Mouse (Mus musculus) hindbrain, embryonic 13.5 days (tissue): ENCODE measurements at regions not wholly inside any gene's neighbourhood (a gene's known extent, or its start where the extent isn't known, plus 50 kb on each side); places are given as distances from the start of the nearest gene placed in this dataset.
A peak's percentile ranks its signal among the peaks of the same experiment; 100 is the strongest.

Experiments
- ATAC-seq: fragments of 200-750 bp; cut with Nextera tagmentation; 2 replicates; pipeline ENCODE4 v1.8.0; 2017; ENCODE audit warnings: moderate TSS enrichment; ENCODE audit not compliant: low FRiP score
- H3K27ac ChIP-seq: fragments of 300-500 bp; sonication (generic); 2 replicates; pipeline ENCODE4 v1.5.1; 2015; ENCODE audit warnings: inconsistent platforms, mild to moderate bottlenecking, moderate library complexity
- H3K27me3 ChIP-seq: fragments of 300-500 bp; sonication (generic); 2 replicates; pipeline ENCODE4 v1.6.1; 2015; ENCODE audit warnings: mild to moderate bottlenecking, inconsistent platforms
- H3K36me3 ChIP-seq: fragments of 300-500 bp; sonication (generic); 2 replicates; pipeline ENCODE4 v1.6.1; 2015; ENCODE audit warnings: mild to moderate bottlenecking, inconsistent platforms
- H3K4me1 ChIP-seq: fragments of 300-500 bp; sonication (generic); replicated peaks from 2 replicates; pipeline ENCODE4 v1.6.1; 2015; ENCODE audit warnings: inconsistent platforms
- H3K4me2 ChIP-seq: fragments of 300-500 bp; sonication (generic); 2 replicates; pipeline ENCODE4 v1.6.1; 2015; ENCODE audit warnings: inconsistent platforms, mild to moderate bottlenecking, moderate library complexity
- H3K4me3 ChIP-seq: fragments of 300-500 bp; sonication (generic); 2 replicates; pipeline ENCODE4 v1.5.1; 2015; ENCODE audit warnings: mild to moderate bottlenecking, inconsistent platforms
- H3K9ac ChIP-seq: fragments of 300-500 bp; sonication (generic); 2 replicates; pipeline ENCODE4 v1.6.1; 2015; ENCODE audit warnings: mild to moderate bottlenecking, inconsistent platforms
- H3K9me3 ChIP-seq: fragments of 300-500 bp; sonication (generic); 2 replicates; pipeline ENCODE4 v1.6.1; 2016; ENCODE audit warnings: inconsistent platforms
- WGBS: fragments of 180-500 bp; shearing (Covaris S2); methylation state at CpG from one replicate; pipeline ENCODE4 v1.1.7; 2015; 5-methylcytosine and 5-hydroxymethylcytosine counted together

DNA sequence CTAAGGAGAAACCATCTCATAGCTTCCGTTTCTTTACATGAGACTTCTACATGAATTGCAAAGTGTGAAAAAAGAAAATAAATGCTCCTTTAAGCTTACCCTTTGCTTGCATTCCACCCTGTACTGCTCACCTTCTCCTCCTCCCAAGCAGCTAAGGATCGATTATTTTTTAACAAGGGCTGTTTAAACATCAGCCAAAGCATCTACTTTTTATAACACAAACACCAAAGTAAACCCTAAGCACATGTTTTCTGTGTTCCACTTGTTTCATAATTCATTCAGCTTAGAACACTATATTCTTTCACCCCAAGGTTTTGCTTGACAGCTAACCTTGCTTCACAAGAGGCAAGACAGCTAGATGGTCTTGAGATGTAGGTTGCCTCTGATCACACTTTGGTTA, 129.4 kb upstream of the Tas2r134 start:
- H3K4me3 ChIP-seq = no peak overlapping the region
- H3K27me3 ChIP-seq = no peaks in the 10 kb centered on the region
- 94% methylated on average over 2 of the region's 2 CpGs for WGBS
- no peaks in the 10 kb centered on the region for H3K9me3 ChIP-seq
- no peaks in the 10 kb centered on the region for H3K36me3 ChIP-seq
- no peak overlapping the region for H3K27ac ChIP-seq
- no peak for ATAC-seq
- H3K9ac ChIP-seq = no peak overlapping the region
- no peak overlapping the region for H3K4me2 ChIP-seq
- H3K4me1 ChIP-seq = no peaks in the 10 kb centered on the region

DNA sequence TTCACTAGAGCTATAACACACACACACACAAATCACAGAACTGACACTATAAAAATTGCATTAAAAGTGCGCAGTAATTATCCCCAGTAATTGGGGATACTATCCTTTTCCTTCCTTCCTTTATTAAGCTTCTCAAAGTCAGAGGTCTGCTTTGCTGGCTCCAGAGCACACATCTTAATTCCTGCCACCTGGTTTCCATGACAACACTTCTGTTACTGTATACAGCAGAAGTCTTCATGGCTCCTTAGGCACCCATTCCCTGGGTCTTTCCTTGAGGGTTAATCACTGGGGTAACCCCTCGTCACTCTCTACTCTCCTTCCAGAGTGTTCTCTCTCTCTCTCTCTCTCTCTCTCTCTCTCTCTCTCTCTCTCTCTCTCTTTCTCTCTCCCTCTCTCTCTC, 153.6 kb upstream of the Tas2r134 start:
- no peak overlapping the region for H3K27ac ChIP-seq
- no peaks in the 10 kb centered on the region for H3K9me3 ChIP-seq
- 62% methylated on average over 2 of the region's 2 CpGs for WGBS
- no peaks in the 10 kb centered on the region for H3K27me3 ChIP-seq
- no peaks in the 10 kb centered on the region for H3K36me3 ChIP-seq
- no peak overlapping the region for H3K9ac ChIP-seq
- H3K4me2 ChIP-seq = no peak overlapping the region
- ATAC-seq = no peak
- H3K4me3 ChIP-seq = no peak overlapping the region
- no peaks in the 10 kb centered on the region for H3K4me1 ChIP-seq

DNA sequence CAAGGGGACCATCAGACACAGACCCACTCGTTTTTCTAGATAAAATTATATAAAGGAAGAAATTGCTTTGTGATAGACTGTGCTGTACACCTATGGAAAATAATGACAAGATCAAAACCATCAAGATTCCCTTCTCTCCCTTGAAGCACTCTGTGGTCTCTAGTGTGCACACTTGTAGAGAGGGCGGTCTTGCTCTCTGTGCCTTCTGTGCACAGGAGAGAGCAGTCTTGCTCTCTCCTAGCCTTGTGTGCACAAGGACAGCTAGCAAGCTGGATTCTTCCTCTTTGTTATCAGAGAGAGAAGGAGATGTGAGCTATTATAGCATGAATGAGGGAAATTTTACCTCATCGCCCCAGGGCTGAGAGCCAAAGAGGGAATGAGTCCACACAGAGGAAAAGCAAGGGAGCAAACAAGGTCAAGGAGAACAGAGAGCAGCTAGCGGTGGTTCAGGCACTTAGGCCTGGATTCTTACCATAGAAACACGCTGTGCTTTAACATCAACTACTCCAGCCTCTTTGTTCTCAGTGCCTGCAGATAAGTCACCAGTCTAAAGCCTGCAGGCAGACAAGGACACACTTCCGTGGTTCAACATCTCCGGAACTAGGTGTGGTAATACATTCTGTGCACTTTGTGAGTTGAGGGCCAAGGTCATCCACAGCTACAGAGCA, 160.2 kb upstream of the Tas2r134 start:
- no peak overlapping the region for H3K4me2 ChIP-seq
- ATAC-seq = no peak

DNA sequence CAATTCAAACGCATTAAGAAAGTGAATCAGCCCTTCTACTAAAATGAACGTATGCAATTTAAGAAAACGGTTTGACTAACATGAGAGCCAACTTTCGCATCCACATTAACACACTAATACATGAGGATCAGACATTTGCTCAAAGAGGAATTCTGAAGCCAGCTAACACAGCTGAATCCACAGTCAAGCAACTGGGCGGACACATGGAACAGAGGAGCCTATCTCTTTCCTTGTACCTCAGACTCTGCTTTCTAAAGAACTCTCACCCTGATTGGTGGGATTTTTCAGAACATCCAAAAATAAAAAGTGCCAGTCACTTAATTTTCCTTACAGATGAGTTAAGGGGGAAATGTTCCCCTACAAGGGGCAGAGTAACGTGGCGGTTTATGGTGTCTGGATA, 161.3 kb upstream of the Tas2r134 start:
- 0 out of 2 replicates have a peak, but pooled peaks cover 5% of the 10 kb centered on the region for H3K4me1 ChIP-seq
- no peak overlapping the region for H3K9ac ChIP-seq
- H3K27me3 ChIP-seq = no peaks in the 10 kb centered on the region
- no peak overlapping the region for H3K4me3 ChIP-seq
- no peaks in the 10 kb centered on the region for H3K36me3 ChIP-seq
- no peak for ATAC-seq
- WGBS = 92% methylated on average over 7 of the region's 7 CpGs
- no peaks in the 10 kb centered on the region for H3K9me3 ChIP-seq
- no peak overlapping the region for H3K27ac ChIP-seq
- no peak overlapping the region for H3K4me2 ChIP-seq

More for the DNA sequence above, 160.2 kb upstream of the Tas2r134 start:
- peak overlapping the region; percentile 44; the same call in 1 of the 2 replicates for H3K27ac ChIP-seq
- no peaks in the 10 kb centered on the region for H3K36me3 ChIP-seq
- H3K9me3 ChIP-seq = no peaks in the 10 kb centered on the region
- 74% methylated on average over 7 of the region's 7 CpGs for WGBS
- H3K27me3 ChIP-seq = no peaks in the 10 kb centered on the region
- H3K4me1 ChIP-seq = 0 out of 2 replicates have a peak, but pooled peaks cover 5% of the 10 kb centered on the region
- no peak overlapping the region for H3K9ac ChIP-seq
- no peak overlapping the region for H3K4me3 ChIP-seq

DNA sequence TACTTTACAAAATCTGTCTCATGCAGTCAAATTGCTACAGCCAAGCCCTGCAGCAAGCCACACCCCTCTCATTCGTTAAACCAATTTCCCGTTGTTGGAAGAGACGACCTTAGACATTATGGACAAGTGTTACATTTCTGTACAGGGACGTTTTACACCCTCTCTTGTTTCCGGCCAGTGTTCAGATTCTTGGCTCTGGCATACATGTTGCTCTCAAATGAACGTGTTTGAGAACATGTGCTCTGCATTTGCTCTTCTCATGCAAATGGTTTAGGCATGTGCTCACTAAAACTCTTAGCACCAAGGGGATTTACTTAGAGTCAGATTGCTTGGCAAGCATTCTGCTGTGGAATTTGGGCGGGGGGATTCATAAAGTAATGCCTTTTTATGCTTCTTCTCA, 161.7 kb upstream of the Tas2r134 start:
- H3K27ac ChIP-seq = no peak overlapping the region
- no peak for ATAC-seq
- H3K4me2 ChIP-seq = no peak overlapping the region
- 0 out of 2 replicates have a peak, but pooled peaks cover 5% of the 10 kb centered on the region for H3K4me1 ChIP-seq
- no peak overlapping the region for H3K4me3 ChIP-seq
- H3K36me3 ChIP-seq = no peaks in the 10 kb centered on the region
- H3K9ac ChIP-seq = no peak overlapping the region
- 77% methylated on average over 7 of the region's 7 CpGs for WGBS
- H3K27me3 ChIP-seq = no peaks in the 10 kb centered on the region
- no peaks in the 10 kb centered on the region for H3K9me3 ChIP-seq

DNA sequence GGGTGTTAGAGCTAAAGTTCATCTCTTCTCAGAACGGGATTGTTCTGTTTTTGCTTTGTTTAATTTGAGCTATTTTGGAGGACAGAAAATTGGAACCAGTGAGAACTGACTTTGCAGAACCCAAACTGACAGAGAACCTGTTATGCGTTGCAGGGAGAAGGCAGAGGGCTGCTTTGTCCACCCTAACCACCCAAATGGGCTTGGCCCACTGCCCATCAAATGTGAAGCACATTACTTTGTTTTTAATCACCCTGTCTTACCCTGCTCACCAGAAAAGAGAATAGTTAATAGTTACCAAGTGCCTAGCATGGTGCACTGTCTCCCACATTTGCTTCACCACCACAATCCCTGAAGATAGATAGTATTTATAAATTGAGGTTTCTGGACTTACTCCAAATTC, 163.0 kb upstream of the Tas2r134 start:
- Histone ChIP-seq H3K4me3 (no peak overlapping the region), H3K27ac (no peak overlapping the region), H3K4me1 (0 out of 2 replicates have a peak, but pooled peaks cover 5% of the 10 kb centered on the region), H3K4me2 (no peak overlapping the region), H3K36me3 (no peaks in the 10 kb centered on the region), H3K9ac (no peak overlapping the region), H3K27me3 (no peaks in the 10 kb centered on the region), H3K9me3 (no peaks in the 10 kb centered on the region)
- 77% methylated on average over 2 of the region's 2 CpGs for WGBS
- no peak for ATAC-seq

DNA sequence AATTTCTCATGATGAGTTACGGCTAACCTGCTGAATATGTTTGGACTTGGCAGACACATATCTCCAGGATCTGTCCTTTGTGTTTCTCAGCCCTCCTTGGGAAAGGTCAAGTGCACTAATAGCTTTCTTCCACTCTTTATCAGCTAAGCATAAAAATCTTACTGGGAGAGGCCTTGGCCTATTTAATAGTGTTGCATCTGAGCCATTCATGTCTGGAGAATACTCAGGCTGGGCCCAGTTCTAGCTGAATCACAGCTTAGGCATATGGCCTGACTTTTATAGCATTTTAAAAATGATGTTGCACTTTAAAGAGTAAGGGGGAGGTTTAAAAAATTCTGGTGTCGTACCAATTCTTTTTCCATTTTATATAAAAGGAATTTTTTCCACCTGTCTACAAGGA, 166.4 kb upstream of the Tas2r134 start:
- no peak overlapping the region for H3K9ac ChIP-seq
- no peak overlapping the region for H3K4me2 ChIP-seq
- H3K9me3 ChIP-seq = no peaks in the 10 kb centered on the region
- H3K27ac ChIP-seq = no peak overlapping the region
- ATAC-seq = no peak
- H3K36me3 ChIP-seq = no peaks in the 10 kb centered on the region
- 84% methylated on average over 2 of the region's 2 CpGs for WGBS
- no peaks in the 10 kb centered on the region for H3K4me1 ChIP-seq
- no peaks in the 10 kb centered on the region for H3K27me3 ChIP-seq
- H3K4me3 ChIP-seq = no peak overlapping the region

DNA sequence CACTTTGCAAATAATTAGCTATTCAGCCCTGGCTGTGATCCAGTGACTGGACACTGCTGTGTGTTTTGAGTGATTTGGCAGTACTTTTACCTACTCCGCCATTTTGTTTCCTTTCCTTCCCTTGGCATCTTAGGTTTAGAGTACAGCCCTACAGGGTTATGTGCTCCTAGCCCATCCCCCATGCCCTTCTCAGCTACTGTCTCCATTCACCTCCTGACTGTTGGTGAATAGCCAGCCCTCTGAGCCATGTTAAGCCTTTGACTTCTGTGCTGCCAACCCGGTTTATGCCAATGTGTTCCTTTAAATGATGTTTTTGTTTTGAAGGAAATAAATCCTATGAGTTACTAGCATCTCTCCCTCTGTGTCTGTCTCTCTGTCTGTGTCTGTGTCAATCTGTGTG, 167.8 kb upstream of the Tas2r134 start:
- Histone ChIP-seq H3K9me3 (no peaks in the 10 kb centered on the region), H3K4me3 (no peak overlapping the region), H3K4me1 (no peaks in the 10 kb centered on the region), H3K36me3 (no peaks in the 10 kb centered on the region), H3K4me2 (no peak overlapping the region), H3K9ac (no peak overlapping the region), H3K27me3 (no peaks in the 10 kb centered on the region), H3K27ac (no peak overlapping the region)
- no peak for ATAC-seq
- 83% methylated on average over 2 of the region's 2 CpGs for WGBS

DNA sequence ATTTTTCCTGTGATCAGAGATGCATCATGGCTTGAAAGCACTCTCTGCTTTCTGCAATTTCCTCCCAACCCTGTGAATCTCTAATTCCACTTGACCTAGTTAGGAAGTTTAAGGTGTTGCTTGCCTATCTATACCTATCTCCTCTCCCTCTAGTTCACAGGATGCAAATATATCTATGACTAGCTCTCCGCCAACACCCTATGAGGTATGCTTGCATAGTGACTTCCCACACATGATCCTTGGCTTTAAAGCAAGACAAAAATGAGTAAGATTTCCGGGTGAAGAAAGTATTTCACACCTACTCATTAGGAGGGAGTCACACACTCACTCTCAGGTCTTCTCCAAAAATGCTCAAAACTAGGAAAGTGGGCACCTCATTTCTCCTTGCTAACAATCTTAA, 169.6 kb upstream of the Tas2r134 start:
- Histone ChIP-seq H3K27ac (no peak overlapping the region), H3K9ac (no peak overlapping the region), H3K4me1 (no peaks in the 10 kb centered on the region), H3K27me3 (no peaks in the 10 kb centered on the region), H3K4me3 (no peak overlapping the region), H3K36me3 (no peaks in the 10 kb centered on the region), H3K9me3 (no peaks in the 10 kb centered on the region), H3K4me2 (no peak overlapping the region)
- 87% methylated on average over 2 of the region's 2 CpGs for WGBS
- ATAC-seq = no peak

DNA sequence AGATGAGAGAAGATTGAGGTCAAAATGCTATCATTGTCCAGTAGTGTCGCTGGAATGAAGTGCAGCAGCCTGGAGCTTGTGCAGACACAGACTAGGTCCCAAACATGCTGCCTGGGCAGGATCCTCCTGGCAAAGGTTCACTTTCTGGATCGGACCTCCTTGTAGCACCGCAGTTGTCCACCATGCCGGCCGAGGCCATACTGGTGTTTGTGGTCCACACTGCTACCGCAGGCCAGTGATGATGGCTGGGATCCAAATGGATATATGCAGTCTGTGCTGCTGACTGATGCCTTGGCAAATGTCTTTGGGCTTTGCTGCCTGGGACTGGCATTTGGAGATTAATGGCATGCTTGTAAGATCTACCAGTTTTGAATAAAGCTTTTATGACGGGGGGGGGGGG, 174.5 kb upstream of the Tas2r134 start:
- ATAC-seq = no peak
- H3K9ac ChIP-seq = no peak overlapping the region
- WGBS = 75% methylated on average over 7 of the region's 7 CpGs
- H3K4me1 ChIP-seq = no peaks in the 10 kb centered on the region
- H3K36me3 ChIP-seq = no peaks in the 10 kb centered on the region
- H3K4me2 ChIP-seq = no peak overlapping the region
- no peak overlapping the region for H3K27ac ChIP-seq
- H3K9me3 ChIP-seq = no peaks in the 10 kb centered on the region
- H3K4me3 ChIP-seq = no peak overlapping the region
- no peaks in the 10 kb centered on the region for H3K27me3 ChIP-seq

DNA sequence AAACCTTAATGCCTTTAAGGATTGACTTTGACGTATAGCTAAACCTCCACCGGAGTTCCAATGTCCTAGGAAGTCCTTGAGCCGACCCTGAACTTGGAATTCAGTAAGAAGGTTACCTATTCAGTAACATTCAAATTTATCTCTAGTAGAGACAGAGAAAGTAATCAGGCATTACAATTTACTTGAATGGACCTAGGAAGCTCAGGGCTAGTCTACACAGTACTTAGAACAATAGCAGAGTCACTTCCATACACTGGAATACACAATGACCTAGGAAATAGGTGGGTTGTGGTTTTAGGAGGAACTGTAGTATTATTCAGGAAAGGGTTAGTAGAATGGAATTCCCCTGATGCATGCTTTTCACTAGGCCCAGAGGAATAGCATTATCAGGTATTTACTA, 179.2 kb upstream of the Tas2r134 start:
- no peak for ATAC-seq
- Histone ChIP-seq H3K36me3 (no peaks in the 10 kb centered on the region), H3K4me3 (no peak overlapping the region), H3K4me1 (no peaks in the 10 kb centered on the region), H3K27me3 (no peaks in the 10 kb centered on the region), H3K27ac (no peak overlapping the region), H3K9ac (no peak overlapping the region), H3K4me2 (no peak overlapping the region), H3K9me3 (no peaks in the 10 kb centered on the region)
- 95% methylated on average over 3 of the region's 3 CpGs for WGBS

DNA sequence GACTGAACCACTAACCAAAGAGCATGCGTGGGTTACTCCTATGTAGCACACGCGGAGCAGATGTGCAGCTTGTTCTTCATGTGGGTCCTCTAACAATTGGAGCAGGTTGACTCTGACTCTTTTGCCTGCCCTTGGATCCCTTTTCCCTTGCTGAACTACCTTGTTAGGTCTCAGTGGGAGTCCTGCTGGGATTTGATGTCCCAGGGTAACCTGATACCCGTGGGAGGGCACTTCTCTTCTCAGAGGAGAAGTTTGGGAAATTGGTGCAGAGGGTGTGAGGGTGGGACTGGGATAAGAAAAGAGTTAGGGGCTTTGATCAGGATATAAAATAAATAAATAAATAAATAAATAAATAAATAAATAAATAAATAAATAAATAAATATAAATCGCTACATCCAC, 179.7 kb upstream of the Tas2r134 start:
- H3K27ac ChIP-seq = no peak overlapping the region
- H3K9ac ChIP-seq = no peak overlapping the region
- no peak for ATAC-seq
- H3K36me3 ChIP-seq = no peaks in the 10 kb centered on the region
- H3K4me3 ChIP-seq = no peak overlapping the region
- H3K9me3 ChIP-seq = no peaks in the 10 kb centered on the region
- no peaks in the 10 kb centered on the region for H3K27me3 ChIP-seq
- H3K4me1 ChIP-seq = no peaks in the 10 kb centered on the region
- H3K4me2 ChIP-seq = no peak overlapping the region
- WGBS = 96% methylated on average over 5 of the region's 5 CpGs

DNA sequence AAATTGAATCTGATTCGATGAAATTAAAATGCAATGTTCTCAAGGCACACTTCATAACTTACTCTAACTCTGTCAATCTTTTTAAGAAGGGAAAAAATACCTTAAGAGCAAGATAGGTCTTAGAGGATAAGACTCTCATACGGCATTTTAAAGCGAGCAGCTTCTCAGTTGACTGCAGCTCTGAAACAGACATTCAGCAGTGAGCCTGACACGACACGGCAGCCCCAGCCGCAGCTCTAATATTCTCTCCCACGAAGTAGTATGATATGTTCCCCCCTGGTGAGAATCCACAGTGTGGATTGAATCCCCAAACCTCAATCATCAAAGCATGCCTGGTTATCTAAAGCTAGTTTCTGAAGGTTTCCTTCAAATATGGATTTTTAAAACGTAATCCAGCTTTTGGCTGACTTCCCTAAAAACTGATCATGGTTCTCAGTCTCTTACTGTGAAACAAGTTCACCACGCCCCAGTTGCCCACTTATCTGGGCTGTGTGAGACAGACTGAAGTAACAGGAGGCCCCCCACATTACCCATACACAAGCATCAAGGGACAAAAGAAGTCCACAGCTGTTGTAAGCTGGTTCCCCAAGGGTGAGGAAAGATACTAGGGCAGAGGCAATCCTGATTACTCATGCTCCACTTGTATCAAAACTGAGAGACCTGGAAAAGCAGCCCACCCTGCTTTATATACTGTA, 182.8 kb upstream of the Tas2r134 start:
- Histone ChIP-seq H3K36me3 (no peaks in the 10 kb centered on the region), H3K27me3 (no peaks in the 10 kb centered on the region), H3K9me3 (no peaks in the 10 kb centered on the region), H3K9ac (no peak overlapping the region), H3K4me2 (no peak overlapping the region), H3K4me1 (no peaks in the 10 kb centered on the region), H3K27ac (no peak overlapping the region), H3K4me3 (no peak overlapping the region)
- ATAC-seq = no peak
- 73% methylated on average over 9 of the region's 9 CpGs for WGBS
